Mouse (Mus musculus) heart, adult 2 months (tissue): ENCODE results near the gene Gpr34. TPM values are rescaled to one million over a fixed set of nuclear protein-coding genes. Genes with fewer than 3 reads are reported as not detected.

Experiments
- DNase-seq, 2 experiments: peaks; one replicate each; pipeline ENCODE4 v3.0.0; 2021
- H3K27ac ChIP-seq: fragments of 200-600 bp; 2 replicates; pipeline ENCODE4 v1.8.1; 2022
- H3K27me3 ChIP-seq: fragments of 200-500 bp; 2 replicates; pipeline ENCODE4 v1.6.1; 2012; ENCODE audit warnings: mild to moderate bottlenecking, low read length, inconsistent platforms, mixed read lengths; ENCODE audit not compliant: control insufficient read depth, insufficient read depth
- H3K36me3 ChIP-seq: fragments of 200-500 bp; 2 replicates; pipeline ENCODE4 v1.6.1; 2012; ENCODE audit warnings: low read length, inconsistent platforms; ENCODE audit not compliant: control insufficient read depth, insufficient read depth
- H3K4me1 ChIP-seq: fragments of 200-500 bp; 2 replicates; pipeline ENCODE4 v1.6.1; 2011; ENCODE audit warnings: low read length; ENCODE audit not compliant: control insufficient read depth, insufficient read depth
- H3K4me3 ChIP-seq: fragments of 200-600 bp; 2 replicates; pipeline ENCODE4 v1.8.1; 2022
- H3K79me2 ChIP-seq: fragments of 200-500 bp; replicated peaks from 2 replicates; pipeline ENCODE4 v1.6.1; 2012; ENCODE audit warnings: mild to moderate bottlenecking, inconsistent platforms, low read length, moderate library complexity, mixed read lengths; ENCODE audit not compliant: control insufficient read depth, insufficient read depth
- H3K9ac ChIP-seq: fragments of 200-500 bp; 2 replicates; pipeline ENCODE4 v1.6.1; 2012; ENCODE audit warnings: low read depth, mild to moderate bottlenecking, control low read depth, inconsistent platforms, low read length, mixed read lengths
- CTCF ChIP-seq: fragments of 200-600 bp; IDR thresholded peaks from 2 replicates; pipeline ENCODE4 v1.8.1; 2022; ENCODE audit warnings: antibody characterized with exemption, mild to moderate bottlenecking, moderate library complexity
- EP300 ChIP-seq: fragments of 200-500 bp; IDR thresholded peaks from 2 replicates; pipeline ENCODE4 v1.6.1; 2011; ENCODE audit warnings: low read depth, low read length, control low read depth; ENCODE audit not compliant: insufficient read depth
- POLR2A ChIP-seq: fragments of 200-500 bp; IDR thresholded peaks from 2 replicates; pipeline ENCODE4 v1.6.1; 2011; ENCODE audit warnings: mild to moderate bottlenecking, low read depth, low read length, control low read depth; ENCODE audit not compliant: insufficient read depth
- WGBS: fragments of 180-500 bp; shearing (Covaris S2); methylation state at CpG from one replicate; pipeline ENCODE4 v1.1.7; 2018; 5-methylcytosine and 5-hydroxymethylcytosine counted together
- intact Hi-C: fragments of 180-260 bp; cut with DNase I; formaldehyde crosslinking; loops from one replicate; pipeline ENCODE4 v1.15.1; 2025
- polyA plus RNA-seq: library from polyadenylated mRNA; depleted of rRNA; stranded (reverse); fragments of >200 nt; gene quantifications from 2 replicates; pipeline ENCODE4 v1.2.3, GENCODE M21; 2012
- total RNA-seq, 2 experiments: library from RNA; stranded (reverse); gene quantifications; 2 replicates each; pipeline ENCODE4 v1.2.3; 2021

The Gpr34 gene
- total and polyA plus RNA-seq, 3 experiments = 0.45 to 1.6 (median 0.96) TPM

DNA sequence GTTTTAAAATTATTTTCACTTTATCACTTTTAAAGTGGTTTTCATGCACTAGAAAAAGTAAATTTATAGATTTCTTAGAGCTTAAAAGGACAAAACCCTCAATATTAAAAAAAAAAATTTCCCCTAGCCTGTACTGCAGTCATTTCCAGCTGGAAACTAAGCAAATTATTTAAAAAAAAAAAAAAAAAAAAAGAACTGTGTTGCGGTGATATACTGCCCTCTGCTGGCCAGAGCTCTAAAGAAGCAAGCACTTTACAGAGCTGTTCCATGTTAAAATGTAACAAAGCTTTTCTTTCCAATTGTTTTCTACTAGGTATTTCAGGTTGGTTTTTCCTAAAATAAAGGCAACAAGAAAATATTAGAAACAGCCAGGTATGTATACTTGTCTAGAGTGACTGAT lies 24.8 kb downstream of the Gpr34 start:
- peaks cover 2% of the 10 kb centered on the region for H3K4me1 ChIP-seq
- H3K79me2 ChIP-seq = no peaks in the 10 kb centered on the region
- H3K9ac ChIP-seq = no peak overlapping the region
- H3K27ac ChIP-seq = peak overlapping the region; percentile 74
- no peaks in the 10 kb centered on the region for H3K27me3 ChIP-seq
- TF ChIP-seq CTCF (peak; percentile 89), POLR2A (no peak), EP300 (no peak)
- H3K4me3 ChIP-seq = no peak overlapping the region
- intact Hi-C loops = loop anchor here (1.0 to 10.0 kb wide), 3 partner anchors 82 to 431 kb away; partner anchors contain the start of gene Ddx3x
- DNase-seq = peak; percentile 21 to 45
- H3K36me3 ChIP-seq = peaks cover 11% of the 10 kb centered on the region; the same call in 1 of the 2 replicates
- 3% methylated on average over 1 of the region's 1 CpGs for WGBS

GRCm38 (mm10) chrX:13658616-13659140 lies 26.8 kb downstream of the Gpr34 start:
- WGBS = 83% methylated on average over 3 of the region's 3 CpGs
- H3K4me3 ChIP-seq = no peak overlapping the region
- no peak overlapping the region for H3K9ac ChIP-seq

DNA sequence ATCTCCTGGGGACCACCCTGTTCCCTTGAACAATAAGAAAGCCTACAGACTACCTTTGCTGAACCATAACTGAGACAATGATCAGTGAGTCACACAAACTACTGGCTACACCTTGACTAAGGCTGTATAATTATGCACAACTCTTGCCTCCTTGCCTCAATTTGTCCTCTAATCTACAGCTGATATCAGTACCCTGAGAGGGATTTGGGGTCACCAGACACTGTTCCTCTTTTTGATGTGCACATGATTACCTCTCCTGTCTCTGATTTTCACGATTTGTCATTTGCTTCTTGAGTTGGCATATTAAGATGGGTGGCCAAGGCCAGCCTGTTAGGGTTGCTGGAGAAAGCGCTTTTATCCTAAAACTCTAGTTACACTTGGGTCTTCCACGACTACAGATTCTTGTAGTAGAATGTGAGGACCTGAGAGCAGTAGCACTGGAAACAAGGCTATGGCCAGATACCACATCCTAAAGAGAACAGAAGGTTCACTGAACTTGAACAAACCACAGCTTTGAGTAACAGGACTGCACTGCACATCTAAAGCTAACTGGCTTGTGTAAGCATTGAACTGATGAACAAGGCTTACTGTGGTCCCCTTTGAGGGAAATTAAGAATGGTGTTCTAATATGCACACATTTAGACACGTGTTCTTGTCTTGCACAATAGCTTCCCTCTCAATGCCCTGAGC lies 27.5 kb downstream of the Gpr34 start:
- 67% methylated on average over 4 of the region's 4 CpGs for WGBS
- Histone ChIP-seq H3K79me2 (no peaks in the 10 kb centered on the region), H3K27ac (no peak overlapping the region), H3K9ac (no peak overlapping the region), H3K4me3 (no peak overlapping the region), H3K4me1 (peaks cover 2% of the 10 kb centered on the region), H3K27me3 (no peaks in the 10 kb centered on the region), H3K36me3 (peaks cover 8% of the 10 kb centered on the region; the same call in 1 of the 2 replicates)
- no peak for DNase-seq
- TF ChIP-seq CTCF (no peak), POLR2A (no peak), EP300 (no peak)
- intact Hi-C loops = loop anchor here (5.0 to 10.0 kb wide), 2 partner anchors 85 to 377 kb away; partner anchors contain the start of gene Ddx3x

More at GRCm38 (mm10) chrX:13658616-13659140, 26.8 kb downstream of the Gpr34 start:
- no peak for TF ChIP-seq EP300
- TF ChIP-seq CTCF = no peak
- no peak for TF ChIP-seq POLR2A
- intact Hi-C loops = loop anchor here (5.0 to 10.0 kb wide), 2 partner anchors 84 to 376 kb away; partner anchors contain the start of gene Ddx3x
- H3K27ac ChIP-seq = no peak overlapping the region
- no peaks in the 10 kb centered on the region for H3K79me2 ChIP-seq
- DNase-seq = no peak
- H3K27me3 ChIP-seq = no peaks in the 10 kb centered on the region
- H3K4me1 ChIP-seq = peaks cover 2% of the 10 kb centered on the region
- peaks cover 11% of the 10 kb centered on the region; the same call in 1 of the 2 replicates for H3K36me3 ChIP-seq

DNA sequence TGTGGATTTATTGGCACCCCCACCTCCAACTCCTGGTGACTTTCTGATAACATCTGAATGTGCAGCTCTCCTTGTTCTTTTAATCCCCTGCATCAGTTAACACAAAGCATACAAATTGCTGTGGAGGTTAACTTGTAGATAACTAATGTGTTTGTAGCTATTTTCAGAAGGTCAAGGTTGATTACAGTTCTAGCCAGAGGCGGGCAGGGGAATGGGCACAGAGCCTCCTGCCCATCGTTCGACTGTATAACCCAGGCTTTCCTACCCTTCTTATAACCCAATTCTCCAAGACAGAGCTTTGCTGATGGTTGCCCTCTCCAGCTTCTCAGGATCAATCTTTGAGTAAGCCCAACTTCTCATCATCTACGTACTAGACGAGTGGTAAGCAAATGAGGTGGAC lies 29.2 kb downstream of the Gpr34 start, which contains the start of gene Gpr82:
Gene Gpr82, plus strand, starts transcription at position 301 of the 400 bp plus-strand sequence.
- Histone ChIP-seq H3K79me2 (no peaks in the 10 kb centered on the region), H3K27me3 (no peaks in the 10 kb centered on the region), H3K36me3 (no peaks in the 10 kb centered on the region), H3K9ac (no peak within 1 kb of the TSS), H3K27ac (no peak within 1 kb of the TSS), H3K4me3 (no peak within 1 kb of the TSS), H3K4me1 (no peaks in the 10 kb centered on the region; the same call in 1 of the 2 replicates)
- 89% methylated on average over 5 of the region's 5 CpGs for WGBS
- TF ChIP-seq POLR2A (no peak), CTCF (no peak), EP300 (no peak)
- DNase-seq = no peak
- intact Hi-C loops = no loop called here

GRCm38 (mm10) chrX:13668867-13669266 lies 37.0 kb downstream of the Gpr34 start:
- 67% methylated on average over 5 of the region's 5 CpGs for WGBS
- no peak for DNase-seq
- Histone ChIP-seq H3K4me3 (no peak overlapping the region), H3K79me2 (no peaks in the 10 kb centered on the region), H3K27ac (no peak overlapping the region), H3K27me3 (no peaks in the 10 kb centered on the region), H3K9ac (no peak overlapping the region), H3K36me3 (no peaks in the 10 kb centered on the region), H3K4me1 (no peaks in the 10 kb centered on the region)
- intact Hi-C loops = no loop called here
- no peak for TF ChIP-seq EP300
- no peak for TF ChIP-seq CTCF
- no peak for TF ChIP-seq POLR2A

- Histone ChIP-seq H3K9ac (no peak overlapping the region), H3K4me1 (no peaks in the 10 kb centered on the region), H3K4me3 (no peak overlapping the region), H3K79me2 (no peaks in the 10 kb centered on the region), H3K27ac (no peak overlapping the region), H3K36me3 (no peaks in the 10 kb centered on the region), H3K27me3 (no peaks in the 10 kb centered on the region)
- intact Hi-C loops = no loop called here
- no peak for TF ChIP-seq POLR2A
- no peak for TF ChIP-seq CTCF
- TF ChIP-seq EP300 = no peak
- no peak for DNase-seq
- 72% methylated on average over 3 of the region's 3 CpGs for WGBS
Measured at GRCm38 (mm10) chrX:13670342-13670741, 38.5 kb downstream of the Gpr34 start.
